Mouse (Mus musculus) kidney, postnatal 0 days (tissue): ENCODE data around the gene Sema3a. TPM values are rescaled to one million over a fixed set of nuclear protein-coding genes. Genes with fewer than 3 reads are reported as not detected.
A peak's percentile ranks its signal among the peaks of the same experiment; 100 is the strongest.

Source experiments
- ATAC-seq: fragments of 200-750 bp; cut with Nextera tagmentation; replicated peaks from 2 replicates; pipeline ENCODE4 v1.8.0; 2017; ENCODE audit warnings: low read depth, moderate number of reproducible peaks, moderate TSS enrichment, moderate library complexity; ENCODE audit not compliant: low FRiP score
- DNase-seq: peaks from one replicate; pipeline ENCODE4 v3.0.0-alpha.2; 2016; ENCODE audit warnings: low spot score
- H3K27ac ChIP-seq: fragments of 300-500 bp; sonication (generic); 2 replicates; pipeline ENCODE4 v1.5.1; 2014; ENCODE audit warnings: mild to moderate bottlenecking
- H3K27me3 ChIP-seq: fragments of 300-500 bp; sonication (generic); 2 replicates; pipeline ENCODE4 v1.6.1; 2014; ENCODE audit warnings: low read length, mixed read lengths; ENCODE audit not compliant: insufficient read depth
- H3K36me3 ChIP-seq: fragments of 300-500 bp; sonication (generic); 2 replicates; pipeline ENCODE4 v1.6.1; 2014; ENCODE audit warnings: low read length, mixed read lengths; ENCODE audit not compliant: insufficient read depth
- H3K4me1 ChIP-seq: fragments of 300-500 bp; sonication (generic); replicated peaks from 2 replicates; pipeline ENCODE4 v1.6.1; 2014; ENCODE audit warnings: antibody characterized with exemption, low read length, mixed read lengths; ENCODE audit not compliant: insufficient read depth
- H3K4me2 ChIP-seq: fragments of 300-500 bp; sonication (generic); 2 replicates; pipeline ENCODE4 v1.6.1; 2014; ENCODE audit warnings: mild to moderate bottlenecking, low read length, moderate library complexity, mixed read lengths
- H3K4me3 ChIP-seq: fragments of 300-500 bp; sonication (generic); replicated peaks from 2 replicates; pipeline ENCODE4 v1.5.1; 2014; ENCODE audit warnings: low read depth, low read length
- H3K9ac ChIP-seq: fragments of 300-500 bp; sonication (generic); 2 replicates; pipeline ENCODE4 v1.6.1; 2014; ENCODE audit warnings: low read depth, low read length
- H3K9me3 ChIP-seq: fragments of 300-500 bp; sonication (generic); replicated peaks from 2 replicates; pipeline ENCODE4 v1.6.1; 2016; ENCODE audit warnings: low read length, inconsistent platforms, mixed read lengths
- CTCF ChIP-seq: IDR thresholded peaks from 2 replicates; pipeline ENCODE4 v1.5.1; 2016; ENCODE audit warnings: antibody characterized with exemption, low read depth, mild to moderate bottlenecking, moderate library complexity
- WGBS: fragments of 180-500 bp; shearing (Covaris S2); extraction: QIAGEN DNeasy Blood & Tissue Kit; methylation state at CpG from one replicate; pipeline ENCODE4 v1.1.7; 2014; 5-methylcytosine and 5-hydroxymethylcytosine counted together
- polyA plus RNA-seq: library from polyadenylated mRNA; unstranded; fragments of >200 nt; fragmentation: Nextera tagmentation; extraction: Ambion mirVana; gene quantifications from 2 replicates; pipeline ENCODE4 v1.2.1, GENCODE M21; 2015

Sema3a gene
- polyA plus RNA-seq, 1 experiment from 2014 or later, result 11.2 TPM

DNA sequence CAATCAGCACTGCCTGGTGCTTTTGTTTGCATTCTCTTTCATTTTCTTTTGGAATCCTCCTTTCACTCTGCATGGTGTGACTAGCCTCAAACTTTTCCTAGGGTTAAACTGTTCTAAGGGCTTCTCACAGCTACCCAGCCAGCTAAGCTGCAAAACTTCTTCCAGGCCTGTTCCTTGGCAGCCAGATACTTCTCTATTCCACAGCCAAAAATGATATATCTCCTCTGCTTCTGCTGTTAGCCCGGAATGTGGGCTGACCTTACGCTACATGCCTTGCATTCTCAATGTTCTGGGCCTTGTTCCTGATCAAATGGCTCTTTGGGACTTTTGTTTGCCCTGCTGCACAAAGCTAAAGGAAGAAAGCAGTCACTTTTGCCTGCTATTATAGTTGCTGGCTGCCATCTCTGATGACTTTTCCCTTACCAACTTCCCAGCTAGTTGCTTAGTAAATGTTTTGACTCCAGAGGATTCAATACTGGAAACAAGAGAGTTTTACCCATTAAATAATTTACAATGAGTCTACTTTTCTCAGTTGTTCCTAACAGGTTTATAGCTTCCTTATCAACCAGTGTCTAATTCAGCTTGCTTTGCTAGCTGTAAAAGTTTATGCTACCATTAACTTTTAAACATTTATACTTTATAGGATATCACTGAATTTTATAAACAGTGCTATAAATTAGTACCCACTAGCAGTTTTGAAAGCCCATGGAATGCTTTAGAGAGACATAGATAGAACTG, 422.4 kb downstream of the Sema3a start:
- Histone ChIP-seq H3K4me2 (no peak overlapping the region), H3K4me1 (no peaks in the 10 kb centered on the region), H3K27ac (peak overlapping the region; percentile 11; the same call in 1 of the 2 replicates), H3K36me3 (no peaks in the 10 kb centered on the region), H3K9ac (no peak overlapping the region), H3K4me3 (no peak overlapping the region), H3K9me3 (no peaks in the 10 kb centered on the region), H3K27me3 (no peaks in the 10 kb centered on the region)
- DNase-seq, result peak; percentile 89
- WGBS, result 35% methylated on average over 2 of the region's 2 CpGs
- ATAC-seq, result peak; percentile 46; the same call in 1 of the 2 replicates
- no peak for TF ChIP-seq CTCF

GRCm38 (mm10) chr5:13548210-13548554, 423.0 kb downstream of the Sema3a start:
- H3K4me3 ChIP-seq, result no peak overlapping the region
- no peak overlapping the region for H3K27ac ChIP-seq
- TF ChIP-seq CTCF, result no peak
- no peaks in the 10 kb centered on the region for H3K36me3 ChIP-seq
- DNase-seq, result no peak
- H3K4me1 ChIP-seq, result no peaks in the 10 kb centered on the region
- no peaks in the 10 kb centered on the region for H3K27me3 ChIP-seq
- H3K9me3 ChIP-seq, result no peaks in the 10 kb centered on the region
- no peak overlapping the region for H3K4me2 ChIP-seq
- ATAC-seq, result no peak
- 29% methylated on average over 1 of the region's 1 CpGs for WGBS
- no peak overlapping the region for H3K9ac ChIP-seq

- WGBS, result 88% methylated on average over 5 of the region's 5 CpGs
These were observed 423.9 kb downstream of the Sema3a start for GRCm38 (mm10) chr5:13549080-13549479.

GRCm38 (mm10) chr5:13550953-13551352, 425.7 kb downstream of the Sema3a start:
- Histone ChIP-seq H3K36me3 (no peaks in the 10 kb centered on the region), H3K27ac (no peak overlapping the region), H3K4me2 (no peak overlapping the region), H3K9ac (no peak overlapping the region), H3K4me3 (no peak overlapping the region), H3K9me3 (no peaks in the 10 kb centered on the region), H3K4me1 (no peaks in the 10 kb centered on the region), H3K27me3 (no peaks in the 10 kb centered on the region)
- DNase-seq, result no peak
- 88% methylated on average over 1 of the region's 1 CpGs for WGBS
- TF ChIP-seq CTCF, result no peak
- ATAC-seq, result no peak

More at GRCm38 (mm10) chr5:13549080-13549479, 423.9 kb downstream of the Sema3a start:
- Histone ChIP-seq H3K4me2 (no peak overlapping the region), H3K36me3 (no peaks in the 10 kb centered on the region), H3K27ac (no peak overlapping the region), H3K9me3 (no peaks in the 10 kb centered on the region), H3K9ac (no peak overlapping the region), H3K4me1 (no peaks in the 10 kb centered on the region), H3K4me3 (no peak overlapping the region), H3K27me3 (no peaks in the 10 kb centered on the region)
- no peak for ATAC-seq
- no peak for DNase-seq
- no peak for TF ChIP-seq CTCF

DNA sequence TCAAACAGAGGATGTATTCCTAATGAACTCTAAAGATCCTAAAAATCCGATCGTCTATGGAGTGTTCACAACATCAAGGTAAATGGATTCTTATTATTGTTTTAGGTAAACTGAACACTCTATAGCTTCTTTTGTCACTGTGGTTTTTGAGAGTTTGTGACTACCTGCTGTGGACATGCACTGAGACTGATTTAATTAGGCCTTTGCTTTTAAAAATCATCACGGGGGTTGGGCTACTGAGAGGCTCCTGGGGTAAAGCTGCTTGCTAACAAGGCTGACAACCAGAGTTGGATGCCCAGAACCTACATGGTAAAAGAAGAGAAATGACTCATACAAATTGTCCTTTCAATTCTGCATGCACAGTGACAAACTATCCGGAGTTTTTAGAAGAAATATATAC, 432.0 kb downstream of the Sema3a start:
- WGBS, result 76% methylated on average over 4 of the region's 4 CpGs
- H3K27me3 ChIP-seq, result no peaks in the 10 kb centered on the region
- no peak for DNase-seq
- H3K4me1 ChIP-seq, result no peaks in the 10 kb centered on the region
- H3K9me3 ChIP-seq, result no peaks in the 10 kb centered on the region
- no peak for TF ChIP-seq CTCF
- no peak overlapping the region for H3K27ac ChIP-seq
- no peak for ATAC-seq
- H3K9ac ChIP-seq, result no peak overlapping the region
- no peak overlapping the region for H3K4me3 ChIP-seq
- no peaks in the 10 kb centered on the region for H3K36me3 ChIP-seq
- no peak overlapping the region for H3K4me2 ChIP-seq

- H3K4me3 ChIP-seq, result no peak overlapping the region
- ATAC-seq, result no peak
- no peaks in the 10 kb centered on the region for H3K27me3 ChIP-seq
- H3K27ac ChIP-seq, result no peak overlapping the region
- 89% methylated on average over 3 of the region's 3 CpGs for WGBS
- H3K9ac ChIP-seq, result no peak overlapping the region
- DNase-seq, result no peak
- no peaks in the 10 kb centered on the region for H3K9me3 ChIP-seq
- no peak for TF ChIP-seq CTCF
- H3K4me2 ChIP-seq, result no peak overlapping the region
- H3K4me1 ChIP-seq, result no peaks in the 10 kb centered on the region
- H3K36me3 ChIP-seq, result no peaks in the 10 kb centered on the region
These were observed 448.7 kb downstream of the Sema3a start for GRCm38 (mm10) chr5:13573867-13574266.

GRCm38 (mm10) chr5:13579123-13579522, 453.9 kb downstream of the Sema3a start:
- DNase-seq, result no peak

More at GRCm38 (mm10) chr5:13579123-13579522, 453.9 kb downstream of the Sema3a start:
- H3K9me3 ChIP-seq, result no peaks in the 10 kb centered on the region
- no peak for ATAC-seq
- no peak overlapping the region for H3K9ac ChIP-seq
- no peaks in the 10 kb centered on the region for H3K36me3 ChIP-seq
- no peaks in the 10 kb centered on the region for H3K27me3 ChIP-seq
- no peaks in the 10 kb centered on the region for H3K4me1 ChIP-seq
- no peak for TF ChIP-seq CTCF
- H3K4me2 ChIP-seq, result no peak overlapping the region
- WGBS, result 80% methylated on average over 2 of the region's 2 CpGs
- H3K4me3 ChIP-seq, result no peak overlapping the region
- H3K27ac ChIP-seq, result no peak overlapping the region
